Mouse (Mus musculus) ES-Bruce4 (cell line): ENCODE measurements at regions not wholly inside any gene's neighbourhood (a gene's known extent, or its start where the extent isn't known, plus 50 kb on each side); places are given as distances from the start of the nearest gene placed in this dataset.

Source experiments
- H3K27ac ChIP-seq: 2 replicates; pipeline ENCODE4 v1.5.1; 2012; ENCODE audit warnings: low read length, inconsistent platforms; ENCODE audit not compliant: insufficient read depth
- H3K27me3 ChIP-seq: 2 replicates; pipeline ENCODE4 v1.6.1; 2012; ENCODE audit warnings: mild to moderate bottlenecking, low read length, inconsistent platforms; ENCODE audit not compliant: control insufficient read depth, poor library complexity, insufficient read depth, severe bottlenecking
- H3K36me3 ChIP-seq: 2 replicates; pipeline ENCODE4 v1.6.1; 2012; ENCODE audit warnings: inconsistent platforms, mild to moderate bottlenecking, low read length, moderate library complexity; ENCODE audit not compliant: control insufficient read depth, poor library complexity, insufficient read depth, severe bottlenecking
- H3K4me1 ChIP-seq: one replicate; pipeline ENCODE4 v1.8.1; 2011; ENCODE audit warnings: low read length; ENCODE audit not compliant: control insufficient read depth, insufficient read depth
- H3K4me3 ChIP-seq: 2 replicates; pipeline ENCODE4 v1.5.1; 2011; ENCODE audit warnings: low read depth, mild to moderate bottlenecking, low read length
- H3K9ac ChIP-seq: 2 replicates; pipeline ENCODE4 v1.6.1; 2012; ENCODE audit warnings: low read depth, mild to moderate bottlenecking, inconsistent platforms; ENCODE audit not compliant: poor library complexity, severe bottlenecking
- H3K9me3 ChIP-seq: replicated peaks from 2 replicates; pipeline ENCODE4 v1.6.1; 2012; ENCODE audit warnings: mild to moderate bottlenecking, low read length, inconsistent platforms; ENCODE audit not compliant: control insufficient read depth, poor library complexity, insufficient read depth, severe bottlenecking
- CTCF ChIP-seq: IDR thresholded peaks from one replicate; pipeline ENCODE4 v1.8.1; 2011; ENCODE audit warnings: low read depth, low read length
- EP300 ChIP-seq: IDR thresholded peaks from 2 replicates; pipeline ENCODE4 v1.6.1; 2011; ENCODE audit warnings: low read depth, low read length; ENCODE audit not compliant: insufficient read depth
- POLR2A ChIP-seq: IDR thresholded peaks from one replicate; pipeline ENCODE4 v1.8.1; 2011; ENCODE audit warnings: low read length; ENCODE audit not compliant: insufficient read depth

DNA sequence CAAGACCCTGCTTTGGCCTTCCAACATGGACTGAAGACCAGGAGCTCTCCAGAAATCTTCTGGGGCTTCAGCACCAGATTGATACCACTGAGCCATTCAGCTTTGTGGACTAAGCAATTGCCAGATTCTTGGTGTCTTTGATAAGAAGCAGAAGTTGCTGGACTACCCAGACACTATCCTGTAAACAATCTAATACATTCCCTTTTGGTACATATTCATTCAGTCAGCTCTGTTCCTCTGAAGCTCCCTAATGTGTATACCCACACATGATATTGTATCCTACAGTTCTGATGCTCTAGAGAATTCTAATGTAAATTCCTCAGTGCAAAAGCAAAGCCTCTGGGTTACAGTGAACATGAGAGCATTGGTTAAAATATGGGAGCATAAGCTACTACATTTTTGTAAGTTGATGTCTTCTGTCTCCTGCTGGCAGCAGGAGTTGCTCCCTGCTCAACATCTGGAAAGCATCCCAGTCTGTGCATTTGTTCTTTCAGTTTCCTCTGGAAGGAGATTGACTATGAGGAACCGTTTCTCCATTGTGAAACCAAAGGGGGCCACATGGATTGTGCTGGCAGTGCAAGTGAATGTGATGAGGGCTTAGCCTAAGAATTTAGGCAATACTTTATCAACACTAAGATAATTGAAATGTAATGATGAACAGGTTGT lies 234.5 kb downstream of the Mospd2 start:
- Histone ChIP-seq H3K4me3 (no peak overlapping the region), H3K4me1 (no peaks in the 10 kb centered on the region), H3K27me3 (no peaks in the 10 kb centered on the region), H3K9ac (no peak overlapping the region), H3K9me3 (no peaks in the 10 kb centered on the region), H3K27ac (no peak overlapping the region), H3K36me3 (no peaks in the 10 kb centered on the region)
- no peak for TF ChIP-seq CTCF
- TF ChIP-seq POLR2A: no peak
- TF ChIP-seq EP300: no peak
